Mouse (Mus musculus) liver, embryonic 18 days (tissue): ENCODE measurements around the gene Sfrp2. TPM values are rescaled to one million over a fixed set of nuclear protein-coding genes. Genes with fewer than 3 reads are reported as not detected.

Experiments
- polyA plus RNA-seq: library from polyadenylated mRNA; depleted of rRNA; stranded (reverse); fragments of >200 nt; gene quantifications from 2 replicates; pipeline ENCODE4 v1.2.3, GENCODE M21; 2012; rRNA removed

The Sfrp2 gene
- polyA plus RNA-seq = 0.60 and 1.1 TPM in 2 replicates

DNA sequence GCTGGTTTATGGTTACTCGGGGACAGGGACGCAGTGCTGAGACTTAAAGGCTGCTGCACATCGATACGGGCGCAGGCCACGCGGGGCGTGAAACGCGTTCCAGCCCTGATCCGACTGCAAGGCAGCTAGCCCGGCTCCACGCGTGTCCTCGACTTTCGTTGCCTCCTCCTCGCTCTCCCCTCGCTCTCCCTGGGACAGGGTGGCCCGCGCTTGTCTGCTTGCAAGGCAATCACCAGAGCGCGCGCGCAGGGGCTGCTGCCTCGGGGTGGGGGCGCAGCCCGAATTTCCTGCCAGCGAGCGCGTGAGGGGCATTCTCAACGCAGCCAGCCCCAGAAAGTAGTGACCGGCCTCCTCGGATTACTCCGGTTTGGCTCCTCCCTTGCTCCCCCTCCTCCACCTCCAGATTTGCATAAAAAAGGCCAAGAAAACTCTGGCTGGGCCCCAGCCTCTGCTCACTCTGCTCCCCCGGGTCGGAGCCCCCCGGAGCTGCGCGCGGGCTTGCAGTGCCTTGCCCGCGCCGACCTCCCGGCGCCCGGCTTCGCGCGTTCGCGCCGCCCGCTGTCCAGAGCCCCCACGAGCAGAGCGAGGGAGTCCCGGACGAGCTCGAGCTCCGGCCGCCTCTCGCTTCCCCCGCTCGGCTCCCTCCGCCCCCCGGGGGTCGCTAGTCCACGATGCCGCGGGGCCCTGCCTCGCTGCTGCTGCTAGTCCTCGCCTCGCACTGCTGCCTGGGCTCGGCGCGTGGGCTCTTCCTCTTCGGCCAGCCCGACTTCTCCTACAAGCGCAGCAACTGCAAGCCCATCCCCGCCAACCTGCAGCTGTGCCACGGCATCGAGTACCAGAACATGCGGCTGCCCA lies at the start of gene Sfrp2:
Gene Sfrp2, plus strand, starts transcription at position 451 of the 855 bp plus-strand sequence.

Other genes with a start within 250 kb of the Sfrp2 start
- gene Tlr2, start 75.4 kb downstream of the Sfrp2 start, polyA plus RNA-seq = 2.2 and 2.7 TPM in 2 replicates